Mouse (Mus musculus): ENCODE results near the gene Tm9sf2. TPM values are rescaled to one million over a fixed set of nuclear protein-coding genes. Genes with fewer than 3 reads are reported as not detected.

Tm9sf2 gene
- polyA plus RNA-seq, 1 experiment from 2014 or later = 115 TPM

GRCm38 (mm10) chr14:122105391-122106285 lies 1.2 kb upstream of the Tm9sf2 start:
- 66% methylated on average over 16 of the region's 16 CpGs for WGBS

GRCm38 (mm10) chr14:122107481-122108214 lies 810 bp downstream of the Tm9sf2 start:
- H3K27me3 ChIP-seq = no peaks in the 10 kb centered on the region
- H3K27ac ChIP-seq (replicated peaks) = peak overlapping the region; percentile 91
- 5% methylated on average over 44 of the region's 44 CpGs for WGBS
- peak overlapping the region; percentile 94 for H3K4me2 ChIP-seq (replicated peaks)
- peak; percentile 11 for ATAC-seq (replicated peaks)
- H3K9ac ChIP-seq (replicated peaks) = peak overlapping the region; percentile 94
- peaks cover 2% of the 10 kb centered on the region; the same call in 1 of the 2 replicates for H3K36me3 ChIP-seq
- peaks cover 42% of the 10 kb centered on the region for H3K4me1 ChIP-seq
- H3K4me3 ChIP-seq = peak overlapping the region; percentile 100
- no peaks in the 10 kb centered on the region for H3K9me3 ChIP-seq

More at GRCm38 (mm10) chr14:122105391-122106285, 1.2 kb upstream of the Tm9sf2 start:
- Histone ChIP-seq H3K27me3 (no peaks in the 10 kb centered on the region), H3K9me3 (no peaks in the 10 kb centered on the region), H3K4me3 (peak overlapping the region; percentile 100), H3K9ac (replicated peaks) (peak overlapping the region; percentile 37), H3K36me3 (no peaks in the 10 kb centered on the region), H3K27ac (replicated peaks) (peak overlapping the region; percentile 81), H3K4me1 (peaks cover 42% of the 10 kb centered on the region), H3K4me2 (replicated peaks) (peak overlapping the region; percentile 94)
- ATAC-seq (replicated peaks) = no peak

- Histone ChIP-seq H3K4me1 (peaks cover 32% of the 10 kb centered on the region), H3K4me2 (replicated peaks) (no peak overlapping the region), H3K27me3 (no peaks in the 10 kb centered on the region), H3K27ac (replicated peaks) (no peak overlapping the region), H3K9ac (replicated peaks) (no peak overlapping the region), H3K36me3 (peaks cover 2% of the 10 kb centered on the region; the same call in 1 of the 2 replicates), H3K9me3 (no peaks in the 10 kb centered on the region), H3K4me3 (no peak overlapping the region)
- 94% methylated on average over 2 of the region's 2 CpGs for WGBS
- ATAC-seq (replicated peaks) = no peak
These were observed 4.8 kb downstream of the Tm9sf2 start for GRCm38 (mm10) chr14:122111681-122112080.

GRCm38 (mm10) chr14:122112311-122112710 lies 5.5 kb downstream of the Tm9sf2 start:
- Histone ChIP-seq H3K4me1 (peaks cover 32% of the 10 kb centered on the region), H3K4me3 (no peak overlapping the region), H3K4me2 (replicated peaks) (no peak overlapping the region), H3K9ac (replicated peaks) (no peak overlapping the region), H3K27ac (replicated peaks) (no peak overlapping the region), H3K36me3 (peaks cover 2% of the 10 kb centered on the region; the same call in 1 of the 2 replicates), H3K27me3 (no peaks in the 10 kb centered on the region), H3K9me3 (no peaks in the 10 kb centered on the region)
- no peak for ATAC-seq (replicated peaks)
- 86% methylated on average over 5 of the region's 5 CpGs for WGBS

GRCm38 (mm10) chr14:122116200-122116599 lies 9.4 kb downstream of the Tm9sf2 start:
- Histone ChIP-seq H3K27ac (replicated peaks) (no peak overlapping the region), H3K4me3 (no peak overlapping the region), H3K9ac (replicated peaks) (no peak overlapping the region), H3K27me3 (no peaks in the 10 kb centered on the region), H3K36me3 (peaks cover 2% of the 10 kb centered on the region; the same call in 1 of the 2 replicates), H3K4me1 (peaks cover 5% of the 10 kb centered on the region; the same call in 1 of the 2 replicates), H3K9me3 (no peaks in the 10 kb centered on the region), H3K4me2 (replicated peaks) (no peak overlapping the region)
- no peak for ATAC-seq (replicated peaks)
- 95% methylated on average over 1 of the region's 1 CpGs for WGBS

GRCm38 (mm10) chr14:122130111-122130797 lies 23.4 kb downstream of the Tm9sf2 start:
- Histone ChIP-seq H3K9ac (replicated peaks) (no peak overlapping the region), H3K4me1 (no peaks in the 10 kb centered on the region), H3K9me3 (no peaks in the 10 kb centered on the region), H3K4me2 (replicated peaks) (no peak overlapping the region), H3K27me3 (no peaks in the 10 kb centered on the region), H3K4me3 (no peak overlapping the region), H3K27ac (replicated peaks) (no peak overlapping the region), H3K36me3 (peaks cover 26% of the 10 kb centered on the region)
- no peak for ATAC-seq (replicated peaks)
- 88% methylated on average over 5 of the region's 5 CpGs for WGBS

- Histone ChIP-seq H3K9ac (replicated peaks) (no peak overlapping the region), H3K4me1 (no peaks in the 10 kb centered on the region), H3K27ac (replicated peaks) (no peak overlapping the region), H3K4me3 (no peak overlapping the region), H3K4me2 (replicated peaks) (no peak overlapping the region), H3K27me3 (no peaks in the 10 kb centered on the region), H3K36me3 (peaks cover 20% of the 10 kb centered on the region; the same call in 1 of the 2 replicates), H3K9me3 (no peaks in the 10 kb centered on the region)
- ATAC-seq (replicated peaks) = no peak
- WGBS = 87% methylated on average over 2 of the region's 2 CpGs
These were observed 24.8 kb downstream of the Tm9sf2 start for GRCm38 (mm10) chr14:122131644-122132043.

- 95% methylated on average over 3 of the region's 3 CpGs for WGBS
These were observed 29.6 kb downstream of the Tm9sf2 start for GRCm38 (mm10) chr14:122136368-122136928.

GRCm38 (mm10) chr14:122137234-122137633 lies 30.4 kb downstream of the Tm9sf2 start:
- Histone ChIP-seq H3K36me3 (peaks cover 39% of the 10 kb centered on the region), H3K9me3 (no peaks in the 10 kb centered on the region), H3K27me3 (no peaks in the 10 kb centered on the region), H3K4me2 (replicated peaks) (no peak overlapping the region), H3K9ac (replicated peaks) (no peak overlapping the region), H3K27ac (replicated peaks) (no peak overlapping the region), H3K4me1 (no peaks in the 10 kb centered on the region), H3K4me3 (no peak overlapping the region)
- 93% methylated on average over 7 of the region's 7 CpGs for WGBS
- ATAC-seq (replicated peaks) = no peak

More at GRCm38 (mm10) chr14:122136368-122136928, 29.6 kb downstream of the Tm9sf2 start:
- Histone ChIP-seq H3K4me2 (replicated peaks) (no peak overlapping the region), H3K36me3 (peaks cover 32% of the 10 kb centered on the region), H3K9ac (replicated peaks) (no peak overlapping the region), H3K4me1 (no peaks in the 10 kb centered on the region), H3K27me3 (no peaks in the 10 kb centered on the region), H3K27ac (replicated peaks) (no peak overlapping the region), H3K9me3 (no peaks in the 10 kb centered on the region), H3K4me3 (no peak overlapping the region)
- no peak for ATAC-seq (replicated peaks)

- 53% methylated on average over 1 of the region's 1 CpGs for WGBS
These were observed 33.3 kb downstream of the Tm9sf2 start for GRCm38 (mm10) chr14:122140126-122140525.

GRCm38 (mm10) chr14:122143585-122144269 lies 36.9 kb downstream of the Tm9sf2 start:
- no peak overlapping the region for H3K9ac ChIP-seq (replicated peaks)
- no peaks in the 10 kb centered on the region for H3K4me1 ChIP-seq
- no peaks in the 10 kb centered on the region for H3K27me3 ChIP-seq
- H3K4me3 ChIP-seq = no peak overlapping the region
- H3K4me2 ChIP-seq (replicated peaks) = no peak overlapping the region
- no peak for ATAC-seq (replicated peaks)
- WGBS = 92% methylated on average over 4 of the region's 4 CpGs
- H3K27ac ChIP-seq (replicated peaks) = no peak overlapping the region
- H3K36me3 ChIP-seq = peaks cover 72% of the 10 kb centered on the region
- H3K9me3 ChIP-seq = no peaks in the 10 kb centered on the region

More at GRCm38 (mm10) chr14:122140126-122140525, 33.3 kb downstream of the Tm9sf2 start:
- Histone ChIP-seq H3K9ac (replicated peaks) (no peak overlapping the region), H3K4me2 (replicated peaks) (no peak overlapping the region), H3K9me3 (no peaks in the 10 kb centered on the region), H3K4me1 (no peaks in the 10 kb centered on the region), H3K36me3 (peaks cover 55% of the 10 kb centered on the region), H3K27me3 (no peaks in the 10 kb centered on the region), H3K4me3 (no peak overlapping the region), H3K27ac (replicated peaks) (no peak overlapping the region)
- no peak for ATAC-seq (replicated peaks)

Data from forebrain, embryonic 15.5 days (tissue).